Mouse (Mus musculus): ENCODE measurements at regions not wholly inside any gene's neighbourhood (a gene's known extent, or its start where the extent isn't known, plus 50 kb on each side); places are given as distances from the start of the nearest gene placed in this dataset.
A peak's percentile ranks its signal among the peaks of the same experiment; 100 is the strongest.

DNA sequence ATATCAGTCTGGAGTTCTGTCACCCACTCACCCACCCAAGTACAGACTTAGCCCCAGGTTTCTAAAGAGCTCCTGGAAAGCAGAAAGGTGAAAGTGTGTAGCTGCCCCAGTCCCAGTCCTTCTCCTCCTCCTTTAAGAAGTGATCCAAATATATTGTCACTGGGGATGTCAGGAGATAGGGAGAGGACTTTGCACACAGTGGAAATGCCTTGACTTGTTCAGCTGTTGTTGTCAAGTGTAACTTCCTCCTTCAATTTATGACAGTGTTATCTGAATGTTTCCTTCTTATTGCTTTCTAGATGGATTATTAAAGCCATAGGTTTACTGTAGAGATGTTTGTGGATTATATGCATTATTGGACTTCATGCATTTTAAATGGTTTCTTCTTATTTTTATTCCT lies 119.0 kb upstream of the Nt5e start:
- Histone ChIP-seq H3K4me3 (ENCODE audit: low read depth, low read length) (no peak overlapping the region), H3K36me3 (ENCODE audit: control insufficient read depth, insufficient read depth, low read length) (no peaks in the 10 kb centered on the region), H3K27ac (ENCODE audit: low read length) (no peak overlapping the region), H3K9me3 (replicated peaks; ENCODE audit: control insufficient read depth, low read length, poor library complexity, severe bottlenecking) (no peaks in the 10 kb centered on the region), H3K4me1 (ENCODE audit: control insufficient read depth, insufficient read depth, low read length) (no peaks in the 10 kb centered on the region), H3K9ac (ENCODE audit: low read depth, low read length) (no peak overlapping the region), H3K27me3 (ENCODE audit: control insufficient read depth, insufficient read depth, low read depth, low read length) (no peaks in the 10 kb centered on the region), H3K4me2 (ENCODE audit: low read length) (no peak overlapping the region)
- no peak for ATAC-seq

DNA sequence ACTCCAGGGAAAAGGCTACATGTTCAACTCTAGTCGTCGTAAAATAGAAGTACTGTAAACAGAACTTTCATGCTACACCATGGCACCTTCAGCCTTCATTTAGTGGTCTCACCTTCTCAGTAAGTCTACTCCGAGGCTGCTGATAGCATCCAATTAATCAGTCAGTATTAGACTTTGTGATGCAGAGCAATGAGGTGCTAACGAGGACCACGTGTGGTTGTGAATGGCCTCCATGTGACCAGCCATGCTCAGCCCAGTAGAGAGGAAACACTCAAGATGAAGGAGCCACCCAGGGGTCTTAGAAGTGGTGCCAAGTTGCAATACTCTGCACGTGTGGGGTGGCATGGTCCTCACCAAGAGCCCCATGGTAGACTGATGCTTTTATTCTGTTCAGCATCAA lies 112.2 kb upstream of the Nt5e start:
- Histone ChIP-seq H3K9me3 (replicated peaks; ENCODE audit: control insufficient read depth, low read length, poor library complexity, severe bottlenecking) (no peaks in the 10 kb centered on the region), H3K36me3 (ENCODE audit: control insufficient read depth, insufficient read depth, low read length) (no peaks in the 10 kb centered on the region), H3K4me3 (ENCODE audit: low read depth, low read length) (no peak overlapping the region), H3K27me3 (ENCODE audit: control insufficient read depth, insufficient read depth, low read depth, low read length) (no peaks in the 10 kb centered on the region), H3K9ac (ENCODE audit: low read depth, low read length) (no peak overlapping the region), H3K4me1 (ENCODE audit: control insufficient read depth, insufficient read depth, low read length) (no peaks in the 10 kb centered on the region), H3K4me2 (ENCODE audit: low read length) (no peak overlapping the region), H3K27ac (ENCODE audit: low read length) (no peak overlapping the region)
- 80% methylated on average over 6 of the region's 6 CpGs for WGBS
- no peak for ATAC-seq

DNA sequence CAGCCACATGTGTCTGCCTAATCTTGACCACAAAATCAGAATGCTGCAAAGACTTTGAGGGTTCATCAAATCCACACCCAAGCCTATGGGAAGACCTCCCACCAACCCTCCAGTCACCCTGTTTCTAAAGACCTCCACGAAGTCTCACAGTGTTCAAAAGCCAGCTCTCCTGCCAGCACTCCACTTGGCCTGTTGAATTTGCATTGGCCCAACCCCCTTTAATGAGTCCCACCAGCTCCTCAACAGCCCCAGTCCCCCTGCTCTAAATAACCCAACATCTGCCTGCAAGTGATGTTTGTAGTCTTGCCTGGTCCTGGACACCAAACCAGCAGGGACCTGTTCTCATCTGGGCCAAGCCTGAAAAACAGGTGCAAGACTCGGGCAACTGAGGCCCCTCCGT lies 106.6 kb upstream of the Nt5e start:
- H3K9ac ChIP-seq (ENCODE audit: low read depth, low read length): no peak overlapping the region
- H3K36me3 ChIP-seq (ENCODE audit: control insufficient read depth, insufficient read depth, low read length): no peaks in the 10 kb centered on the region
- H3K27ac ChIP-seq (ENCODE audit: low read length): no peak overlapping the region
- no peak for ATAC-seq
- no peaks in the 10 kb centered on the region for H3K4me1 ChIP-seq (ENCODE audit: control insufficient read depth, insufficient read depth, low read length)
- H3K9me3 ChIP-seq (replicated peaks; ENCODE audit: control insufficient read depth, low read length, poor library complexity, severe bottlenecking): no peaks in the 10 kb centered on the region
- H3K4me3 ChIP-seq (ENCODE audit: low read depth, low read length): no peak overlapping the region
- no peak overlapping the region for H3K4me2 ChIP-seq (ENCODE audit: low read length)
- H3K27me3 ChIP-seq (ENCODE audit: control insufficient read depth, insufficient read depth, low read depth, low read length): no peaks in the 10 kb centered on the region
- 83% methylated on average over 3 of the region's 3 CpGs for WGBS

DNA sequence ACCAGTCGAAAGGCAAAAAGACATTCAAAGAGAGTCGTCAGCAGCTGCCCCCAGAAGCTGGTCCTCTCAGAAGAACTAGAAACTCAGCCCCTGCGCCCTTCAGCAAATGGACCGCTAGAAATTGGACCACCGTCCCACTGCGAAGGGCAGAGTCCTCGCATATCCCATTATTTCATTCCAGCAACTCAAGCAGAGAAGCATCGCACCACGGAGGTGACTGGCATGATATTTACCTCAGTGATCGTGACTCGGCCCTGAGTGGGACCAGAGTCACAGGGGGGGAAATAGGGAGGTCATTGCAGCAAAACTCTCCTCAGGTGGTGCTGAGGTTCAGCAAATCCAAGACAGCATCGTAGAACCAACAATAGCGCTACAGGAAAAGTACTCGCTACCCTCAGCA lies 105.7 kb upstream of the Nt5e start:
- no peaks in the 10 kb centered on the region for H3K4me1 ChIP-seq (ENCODE audit: control insufficient read depth, insufficient read depth, low read length)
- 79% methylated on average over 14 of the region's 14 CpGs for WGBS
- H3K36me3 ChIP-seq (ENCODE audit: control insufficient read depth, insufficient read depth, low read length): no peaks in the 10 kb centered on the region
- no peak overlapping the region for H3K9ac ChIP-seq (ENCODE audit: low read depth, low read length)
- no peak for ATAC-seq
- H3K27ac ChIP-seq (ENCODE audit: low read length): no peak overlapping the region
- H3K27me3 ChIP-seq (ENCODE audit: control insufficient read depth, insufficient read depth, low read depth, low read length): no peaks in the 10 kb centered on the region
- H3K4me3 ChIP-seq (ENCODE audit: low read depth, low read length): no peak overlapping the region
- H3K9me3 ChIP-seq (replicated peaks; ENCODE audit: control insufficient read depth, low read length, poor library complexity, severe bottlenecking): no peaks in the 10 kb centered on the region
- no peak overlapping the region for H3K4me2 ChIP-seq (ENCODE audit: low read length)

DNA sequence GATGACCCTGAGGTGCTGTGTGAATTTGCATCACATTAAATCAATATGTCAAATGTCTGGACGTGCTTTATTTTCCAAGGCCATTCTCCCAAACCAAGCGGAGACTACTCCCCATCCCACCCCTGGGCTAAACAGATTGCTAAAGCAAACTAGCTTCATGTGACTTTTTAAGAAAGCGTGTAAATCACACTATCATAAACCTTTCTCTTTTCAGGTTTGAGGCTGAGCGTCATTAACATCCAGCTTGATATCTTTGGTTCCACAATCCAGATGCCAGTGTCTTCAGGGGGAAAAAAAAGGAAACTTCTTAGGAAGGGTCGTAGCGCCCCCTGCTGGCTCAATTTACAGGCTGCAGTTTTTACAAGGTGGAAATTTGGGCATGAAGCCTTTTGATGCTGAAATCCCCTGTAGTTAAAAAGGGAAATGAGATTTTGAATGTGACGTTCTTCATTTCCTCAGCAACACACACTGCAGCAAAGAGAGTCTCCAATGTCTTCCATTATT lies 105.1 kb upstream of the Nt5e start:
- Histone ChIP-seq H3K9ac (ENCODE audit: low read depth, low read length) (no peak overlapping the region), H3K4me1 (ENCODE audit: control insufficient read depth, insufficient read depth, low read length) (no peaks in the 10 kb centered on the region), H3K4me3 (ENCODE audit: low read depth, low read length) (no peak overlapping the region), H3K27me3 (ENCODE audit: control insufficient read depth, insufficient read depth, low read depth, low read length) (no peaks in the 10 kb centered on the region), H3K4me2 (ENCODE audit: low read length) (no peak overlapping the region), H3K27ac (ENCODE audit: low read length) (no peak overlapping the region), H3K9me3 (replicated peaks; ENCODE audit: control insufficient read depth, low read length, poor library complexity, severe bottlenecking) (no peaks in the 10 kb centered on the region), H3K36me3 (ENCODE audit: control insufficient read depth, insufficient read depth, low read length) (no peaks in the 10 kb centered on the region)
- peak; percentile 64; the same call in 1 of the 2 replicates for ATAC-seq
- 19% methylated on average over 7 of the region's 7 CpGs for WGBS

DNA sequence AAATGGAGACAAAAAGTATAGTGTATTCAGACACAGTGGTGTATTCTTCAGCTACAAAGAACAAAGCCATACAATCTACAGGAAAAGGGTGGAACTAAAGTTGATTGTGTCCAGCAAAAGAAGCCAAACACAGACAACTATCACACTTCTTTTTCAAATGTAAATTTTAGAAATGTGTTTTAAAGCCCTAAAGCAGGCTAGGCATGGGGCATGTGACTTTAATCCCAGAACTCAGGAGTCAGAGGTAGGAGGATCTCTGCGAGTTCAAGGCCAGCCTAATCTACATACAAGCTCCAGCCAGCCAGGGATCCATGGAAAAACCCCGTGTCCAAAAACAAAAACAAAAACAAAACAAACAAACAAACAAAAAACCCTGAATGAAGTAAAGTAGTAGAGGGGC lies 89.9 kb upstream of the Nt5e start:
- Histone ChIP-seq H3K27me3 (ENCODE audit: control insufficient read depth, insufficient read depth, low read depth, low read length) (no peaks in the 10 kb centered on the region), H3K9me3 (replicated peaks; ENCODE audit: control insufficient read depth, low read length, poor library complexity, severe bottlenecking) (no peaks in the 10 kb centered on the region), H3K36me3 (ENCODE audit: control insufficient read depth, insufficient read depth, low read length) (no peaks in the 10 kb centered on the region), H3K9ac (ENCODE audit: low read depth, low read length) (no peak overlapping the region), H3K27ac (ENCODE audit: low read length) (no peak overlapping the region), H3K4me3 (ENCODE audit: low read depth, low read length) (no peak overlapping the region), H3K4me1 (ENCODE audit: control insufficient read depth, insufficient read depth, low read length) (peaks cover 2% of the 10 kb centered on the region), H3K4me2 (ENCODE audit: low read length) (no peak overlapping the region)
- 83% methylated on average over 2 of the region's 2 CpGs for WGBS
- no peak for ATAC-seq

DNA sequence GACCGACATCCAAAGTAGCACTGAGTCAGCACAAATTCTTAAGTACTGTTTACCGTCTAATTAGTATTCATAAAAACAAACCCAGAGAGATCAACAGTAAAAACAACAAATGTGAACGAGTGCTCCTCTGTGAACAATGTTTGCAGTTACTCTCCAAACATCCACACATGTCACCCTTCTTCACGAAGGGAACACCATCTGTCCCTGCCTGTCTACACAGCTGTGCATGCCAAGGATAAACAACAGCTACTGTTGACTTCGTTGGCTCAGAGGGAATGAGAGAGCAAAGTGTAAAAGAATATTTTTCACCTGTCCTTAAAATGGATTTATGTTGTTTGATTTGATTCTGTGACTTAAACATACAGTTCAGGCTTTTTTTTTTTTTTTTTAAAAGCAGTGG lies 88.7 kb upstream of the Nt5e start:
- H3K4me3 ChIP-seq (ENCODE audit: low read depth, low read length): no peak overlapping the region
- H3K27ac ChIP-seq (ENCODE audit: low read length): no peak overlapping the region
- no peaks in the 10 kb centered on the region for H3K9me3 ChIP-seq (replicated peaks; ENCODE audit: control insufficient read depth, low read length, poor library complexity, severe bottlenecking)
- 74% methylated on average over 5 of the region's 5 CpGs for WGBS
- no peak for ATAC-seq
- H3K36me3 ChIP-seq (ENCODE audit: control insufficient read depth, insufficient read depth, low read length): no peaks in the 10 kb centered on the region
- no peaks in the 10 kb centered on the region for H3K27me3 ChIP-seq (ENCODE audit: control insufficient read depth, insufficient read depth, low read depth, low read length)
- peaks cover 2% of the 10 kb centered on the region for H3K4me1 ChIP-seq (ENCODE audit: control insufficient read depth, insufficient read depth, low read length)
- no peak overlapping the region for H3K9ac ChIP-seq (ENCODE audit: low read depth, low read length)
- no peak overlapping the region for H3K4me2 ChIP-seq (ENCODE audit: low read length)

DNA sequence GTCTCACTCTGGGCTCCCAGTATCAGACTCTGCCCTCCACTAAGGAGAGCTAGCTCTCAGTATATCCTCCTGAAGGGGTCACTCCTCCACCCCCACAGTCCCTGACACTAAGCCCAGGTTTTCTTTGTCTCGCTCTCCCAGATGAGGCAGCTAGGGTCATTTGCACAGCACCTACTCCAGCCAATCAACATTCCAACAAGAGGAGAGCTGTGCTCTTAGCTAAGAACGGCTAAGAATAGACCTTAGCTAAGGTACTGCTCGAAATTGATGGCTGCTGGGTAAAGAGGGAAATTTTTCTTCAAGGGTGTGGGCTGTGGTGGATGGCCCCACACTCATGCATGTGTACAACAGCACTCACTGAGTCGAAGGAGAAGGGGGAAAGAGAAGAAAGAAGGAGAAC lies 86.3 kb upstream of the Nt5e start:
- Histone ChIP-seq H3K4me1 (ENCODE audit: control insufficient read depth, insufficient read depth, low read length) (peaks cover 2% of the 10 kb centered on the region), H3K9me3 (replicated peaks; ENCODE audit: control insufficient read depth, low read length, poor library complexity, severe bottlenecking) (no peaks in the 10 kb centered on the region), H3K4me2 (ENCODE audit: low read length) (peak overlapping the region; percentile 57), H3K27me3 (ENCODE audit: control insufficient read depth, insufficient read depth, low read depth, low read length) (no peaks in the 10 kb centered on the region), H3K36me3 (ENCODE audit: control insufficient read depth, insufficient read depth, low read length) (no peaks in the 10 kb centered on the region), H3K9ac (ENCODE audit: low read depth, low read length) (no peak overlapping the region; the same call in 1 of the 2 replicates), H3K27ac (ENCODE audit: low read length) (no peak overlapping the region), H3K4me3 (ENCODE audit: low read depth, low read length) (no peak overlapping the region)
- WGBS: 20% methylated on average over 4 of the region's 4 CpGs
- ATAC-seq: peak; percentile 29

DNA sequence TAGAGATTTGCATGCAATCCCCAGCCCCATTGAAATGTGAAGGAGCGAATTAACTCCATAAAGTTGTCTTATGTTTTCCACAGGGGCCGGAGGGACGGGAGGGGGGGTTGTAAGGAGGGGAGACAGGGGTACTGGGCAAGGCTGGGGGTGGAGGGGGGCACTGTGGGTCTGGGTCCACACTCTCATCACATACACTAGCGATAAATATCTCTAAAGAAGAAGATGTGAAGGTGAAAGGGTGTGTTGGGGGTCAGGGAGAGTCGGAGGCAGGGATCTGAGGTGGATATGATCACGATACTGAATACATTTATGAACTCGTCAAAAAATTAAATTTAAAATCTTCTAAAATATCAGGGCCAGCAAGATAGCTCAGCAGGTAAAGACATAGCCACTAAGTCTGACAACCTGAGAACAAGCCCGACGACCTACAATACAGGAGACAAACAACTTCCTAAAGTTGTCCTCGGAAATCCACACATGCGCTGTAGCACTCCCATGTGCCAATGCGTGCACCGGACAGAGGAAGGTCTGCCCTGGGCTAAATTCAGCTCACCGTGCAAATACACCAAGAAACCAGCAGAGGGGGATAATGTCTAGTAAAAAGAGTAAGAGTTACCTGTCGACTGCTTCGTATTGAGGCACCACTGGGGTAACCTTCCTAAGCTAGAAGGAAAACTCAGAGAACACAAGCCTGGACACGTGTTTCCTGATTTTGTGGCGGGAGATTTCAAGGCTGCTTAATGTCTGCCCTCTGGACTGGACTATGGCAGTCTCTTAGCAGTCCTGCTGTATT lies 85.6 kb upstream of the Nt5e start:
- H3K27me3 ChIP-seq (ENCODE audit: control insufficient read depth, insufficient read depth, low read depth, low read length): no peaks in the 10 kb centered on the region
- peak overlapping the region; percentile 31; the same call in 1 of the 2 replicates for H3K9ac ChIP-seq (ENCODE audit: low read depth, low read length)
- no peaks in the 10 kb centered on the region for H3K9me3 ChIP-seq (replicated peaks; ENCODE audit: control insufficient read depth, low read length, poor library complexity, severe bottlenecking)
- H3K4me2 ChIP-seq (ENCODE audit: low read length): peak overlapping the region; percentile 57
- H3K36me3 ChIP-seq (ENCODE audit: control insufficient read depth, insufficient read depth, low read length): no peaks in the 10 kb centered on the region
- H3K4me1 ChIP-seq (ENCODE audit: control insufficient read depth, insufficient read depth, low read length): peaks cover 2% of the 10 kb centered on the region
- H3K27ac ChIP-seq (ENCODE audit: low read length): no peak overlapping the region
- H3K4me3 ChIP-seq (ENCODE audit: low read depth, low read length): peak overlapping the region; percentile 26
- WGBS: 7% methylated on average over 18 of the region's 18 CpGs
- ATAC-seq: peak; percentile 97
